Mouse (Mus musculus) liver, embryonic 14.5 days (tissue): ENCODE measurements around the gene Coro1b. TPM values are rescaled to one million over a fixed set of nuclear protein-coding genes. Genes with fewer than 3 reads are reported as not detected.

Experiments
- ATAC-seq: fragments of 200-750 bp; cut with Nextera tagmentation; 2 replicates; pipeline ENCODE4 v1.8.0; 2017; ENCODE audit warnings: moderate number of reproducible peaks, mild to moderate bottlenecking, moderate library complexity; ENCODE audit not compliant: insufficient read depth
- DNase-seq, 3 experiments: peaks; one replicate each; pipeline ENCODE4 v3.0.0-alpha.2; 2012 to 2013; ENCODE audit warnings: low read depth in 3 of 3, low spot score in 3 of 3
- H3K27ac ChIP-seq: fragments of 300-500 bp; sonication (generic); 2 replicates; pipeline ENCODE4 v1.5.1; 2014; ENCODE audit warnings: moderate library complexity, mild to moderate bottlenecking, control low read depth, inconsistent platforms
- H3K27me3 ChIP-seq: fragments of 300-500 bp; sonication (generic); 2 replicates; pipeline ENCODE4 v1.6.1; 2014; ENCODE audit warnings: mild to moderate bottlenecking, low read length, moderate library complexity; ENCODE audit not compliant: control insufficient read depth, insufficient read depth
- H3K36me3 ChIP-seq: fragments of 300-500 bp; sonication (generic); replicated peaks from 2 replicates; pipeline ENCODE4 v1.6.1; 2014; ENCODE audit warnings: low read depth; ENCODE audit not compliant: control insufficient read depth, insufficient read depth
- H3K4me1 ChIP-seq, 2 experiments: fragments of 200-500 bp in 1 of 2; fragments of 300-500 bp in 1 of 2; sonication (generic) in 1 of 2; replicated peaks; 2 replicates each; pipeline ENCODE4 v1.6.1; 2012 to 2014; ENCODE audit warnings: antibody characterized with exemption in 1 of 2, inconsistent platforms in 1 of 2, low read length in 1 of 2; ENCODE audit not compliant: control insufficient read depth in 2 of 2, insufficient read depth in 2 of 2
- H3K4me2 ChIP-seq: fragments of 300-500 bp; sonication (generic); 2 replicates; pipeline ENCODE4 v1.6.1; 2014; ENCODE audit warnings: low read depth, mild to moderate bottlenecking, control low read depth, moderate library complexity
- H3K4me3 ChIP-seq, 2 experiments: fragments of 200-500 bp in 1 of 2; fragments of 300-500 bp in 1 of 2; sonication (generic) in 1 of 2; 2 replicates each; pipeline ENCODE4 v1.5.1; 2012 to 2014; ENCODE audit warnings: low read depth in 2 of 2, low read length in 2 of 2, mild to moderate bottlenecking in 2 of 2, control low read depth in 1 of 2, inconsistent platforms in 1 of 2, moderate library complexity in 1 of 2; ENCODE audit not compliant: insufficient read depth in 1 of 2
- H3K9ac ChIP-seq: fragments of 300-500 bp; sonication (generic); replicated peaks from 2 replicates; pipeline ENCODE4 v1.6.1; 2014; ENCODE audit warnings: mild to moderate bottlenecking, control low read depth, moderate library complexity
- H3K9me3 ChIP-seq: fragments of 300-500 bp; sonication (generic); 2 replicates; pipeline ENCODE4 v1.6.1; 2016; ENCODE audit warnings: low read length, mixed read lengths; ENCODE audit not compliant: control insufficient read depth
- CTCF ChIP-seq: IDR thresholded peaks from 2 replicates; pipeline ENCODE4 v1.5.1; 2016; ENCODE audit warnings: antibody characterized with exemption, low read depth, control low read depth
- EP300 ChIP-seq: IDR thresholded peaks from 2 replicates; pipeline ENCODE4 v1.6.1; 2016; ENCODE audit warnings: antibody characterized with exemption, low read depth
- WGBS: fragments of 180-500 bp; shearing (Covaris S2); extraction: QIAGEN DNeasy Blood & Tissue Kit; methylation state at CpG from one replicate; pipeline ENCODE4 v1.1.7; 2014; ENCODE audit not compliant: insufficient replicate concordance; 5-methylcytosine and 5-hydroxymethylcytosine counted together
- polyA plus RNA-seq, 2 experiments: library from polyadenylated mRNA; depleted of rRNA in 1 of 2; stranded (reverse) in 1 of 2; unstranded in 1 of 2; fragments of >200 nt; fragmentation: Nextera tagmentation in 1 of 2; extraction: Ambion mirVana in 1 of 2; gene quantifications; 2 replicates each; pipeline versions ENCODE4 v1.2.1 to v1.2.3; 2012 to 2014

Gene Coro1b
- polyA plus RNA-seq, 2 experiments = 57.5 to 59.2 TPM

DNA sequence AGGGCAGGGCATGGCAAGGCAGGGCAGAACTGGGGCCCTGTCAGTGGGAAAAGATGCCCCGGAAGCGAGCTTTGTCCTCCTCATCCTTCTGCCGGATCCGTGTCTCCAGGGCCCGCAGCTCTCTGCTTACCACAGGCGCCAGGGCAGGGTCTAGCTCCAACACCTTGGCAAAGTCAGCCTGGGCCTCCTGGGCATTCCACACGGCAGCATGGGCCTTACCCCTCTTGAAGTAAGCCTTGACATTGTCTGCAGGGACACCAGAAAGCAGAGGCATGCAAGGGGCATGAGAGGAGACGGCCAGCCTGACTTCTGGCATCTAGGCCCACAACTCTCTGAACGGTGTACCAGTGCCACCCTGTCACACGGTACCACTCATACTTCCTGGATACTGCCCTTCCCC lies 33.9 kb upstream of the Coro1b start:
- no peak for TF ChIP-seq CTCF
- TF ChIP-seq EP300 = no peak
- no peak overlapping the region for H3K27ac ChIP-seq
- H3K9ac ChIP-seq = no peak overlapping the region
- WGBS = 82% methylated on average over 10 of the region's 10 CpGs
- H3K4me2 ChIP-seq = no peak overlapping the region
- peaks cover 16% of the 10 kb centered on the region; the same call in 1 of the 2 replicates for H3K36me3 ChIP-seq
- peaks cover 9 to 13% of the 10 kb centered on the region in 2 experiments; a peak in 3 of 4 replicates for H3K4me1 ChIP-seq
- DNase-seq (no peak), ATAC-seq (no peak)
- H3K27me3 ChIP-seq = no peaks in the 10 kb centered on the region
- H3K4me3 ChIP-seq = no peak overlapping the region
- no peaks in the 10 kb centered on the region for H3K9me3 ChIP-seq

- Histone ChIP-seq H3K27ac (no peak overlapping the region), H3K4me1 (peaks cover 9 to 13% of the 10 kb centered on the region in 2 experiments), H3K9ac (no peak overlapping the region), H3K4me3 (no peak overlapping the region), H3K4me2 (no peak overlapping the region), H3K9me3 (no peaks in the 10 kb centered on the region), H3K27me3 (no peaks in the 10 kb centered on the region), H3K36me3 (peaks cover 16% of the 10 kb centered on the region; the same call in 1 of the 2 replicates)
- TF ChIP-seq EP300 = no peak
- TF ChIP-seq CTCF = no peak
- no peak for DNase-seq
- no peak for ATAC-seq
- 88% methylated on average over 10 of the region's 10 CpGs for WGBS
Measured at GRCm38 (mm10) chr19:4115144-4115543, 33.3 kb upstream of the Coro1b start.

DNA sequence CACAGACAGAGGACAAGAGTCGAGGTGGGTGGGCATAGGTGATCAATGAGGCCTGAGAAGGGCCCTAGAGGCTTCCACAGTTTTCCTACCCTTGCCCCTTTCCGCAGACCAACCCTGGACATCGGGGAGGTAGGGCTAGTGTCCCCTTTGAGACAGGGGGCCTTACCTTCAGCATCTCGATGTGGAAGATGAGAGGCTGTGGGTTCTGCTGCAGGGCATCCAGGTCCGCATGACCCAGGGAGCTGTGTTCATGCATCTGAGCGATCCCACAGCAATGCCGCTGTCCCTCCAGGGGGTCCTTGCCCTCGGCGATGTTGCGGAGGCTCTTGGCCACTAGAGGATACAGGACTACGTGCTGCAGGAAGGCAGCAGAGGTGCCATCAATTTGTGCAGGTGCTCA lies 32.6 kb upstream of the Coro1b start:
- 78% methylated on average over 11 of the region's 11 CpGs for WGBS
- TF ChIP-seq CTCF (no peak), EP300 (no peak)
- no peak for DNase-seq
- Histone ChIP-seq H3K9me3 (no peaks in the 10 kb centered on the region), H3K4me3 (no peak overlapping the region), H3K27ac (no peak overlapping the region), H3K4me2 (no peak overlapping the region), H3K4me1 (peaks cover 16 to 19% of the 10 kb centered on the region in 2 experiments), H3K36me3 (peaks cover 16% of the 10 kb centered on the region; the same call in 1 of the 2 replicates), H3K9ac (no peak overlapping the region), H3K27me3 (no peaks in the 10 kb centered on the region)
- ATAC-seq = no peak

DNA sequence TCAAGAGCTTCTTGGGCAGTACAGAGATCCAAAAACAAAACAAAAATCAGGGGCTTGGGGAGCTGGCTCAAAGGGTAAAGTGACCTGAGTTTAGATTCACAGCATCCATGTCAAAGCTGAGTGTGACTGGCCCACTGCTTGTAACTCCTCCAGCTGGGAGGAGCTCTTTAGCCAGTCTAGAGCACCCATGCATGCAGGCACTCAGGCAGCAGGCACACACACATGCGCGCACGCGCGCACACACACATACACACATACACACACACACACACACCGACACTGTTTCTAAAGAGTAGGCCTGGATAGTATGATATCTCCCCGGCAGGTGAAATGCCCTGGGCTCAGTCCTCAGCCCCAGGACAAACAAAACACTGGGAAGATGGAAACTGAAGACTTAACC lies 31.4 kb upstream of the Coro1b start:
- H3K9me3 ChIP-seq = no peaks in the 10 kb centered on the region
- ATAC-seq = no peak
- TF ChIP-seq CTCF (no peak), EP300 (no peak)
- no peak overlapping the region for H3K9ac ChIP-seq
- peaks cover 16% of the 10 kb centered on the region; the same call in 1 of the 2 replicates for H3K36me3 ChIP-seq
- H3K4me3 ChIP-seq = no peak overlapping the region
- DNase-seq = no peak
- H3K4me1 ChIP-seq = peaks cover 26% of the 10 kb centered on the region in 2 experiments
- H3K4me2 ChIP-seq = no peak overlapping the region
- no peaks in the 10 kb centered on the region for H3K27me3 ChIP-seq
- H3K27ac ChIP-seq = no peak overlapping the region
- 93% methylated on average over 7 of the region's 7 CpGs for WGBS

- Histone ChIP-seq H3K36me3 (peaks cover 16% of the 10 kb centered on the region; the same call in 1 of the 2 replicates), H3K9ac (no peak overlapping the region), H3K4me3 (no peak overlapping the region), H3K4me2 (no peak overlapping the region), H3K9me3 (no peaks in the 10 kb centered on the region), H3K27ac (no peak overlapping the region), H3K27me3 (no peaks in the 10 kb centered on the region), H3K4me1 (peaks cover 29 to 38% of the 10 kb centered on the region in 2 experiments)
- no peak for DNase-seq
- ATAC-seq = no peak
- 88% methylated on average over 2 of the region's 2 CpGs for WGBS
- TF ChIP-seq EP300 = no peak
- no peak for TF ChIP-seq CTCF
Measured at GRCm38 (mm10) chr19:4118350-4118749, 30.1 kb upstream of the Coro1b start.
